Mouse (Mus musculus): ENCODE measurements at regions not wholly inside any gene's neighbourhood (a gene's known extent, or its start where the extent isn't known, plus 50 kb on each side); places are given as distances from the start of the nearest gene placed in this dataset.
A peak's percentile ranks its signal among the peaks of the same experiment; 100 is the strongest.

DNA sequence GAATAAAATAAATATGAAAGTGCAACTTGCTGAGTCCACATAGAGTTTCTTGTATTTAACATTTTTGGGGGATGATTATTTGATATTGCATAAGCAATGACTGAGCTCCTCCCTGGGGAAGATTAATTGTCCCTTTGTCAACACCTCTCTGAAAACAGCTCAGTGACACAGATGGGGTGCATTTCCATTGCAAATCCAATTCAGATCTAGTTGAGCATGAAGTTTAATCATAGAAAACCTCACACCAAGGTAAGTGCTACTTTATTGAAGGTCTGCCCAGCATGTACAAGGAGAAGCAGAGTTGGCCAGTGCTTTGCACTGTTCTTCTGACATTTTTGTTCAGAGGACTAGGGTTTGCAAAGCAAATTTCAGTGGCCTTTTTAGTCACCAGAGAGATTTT is 827.5 kb upstream of the Cdh6 start:
- ATAC-seq: no peak
- Histone ChIP-seq H3K27me3 (no peaks in the 10 kb centered on the region), H3K4me2 (replicated peaks) (no peak overlapping the region), H3K27ac (no peak overlapping the region), H3K4me3 (replicated peaks) (no peak overlapping the region), H3K9me3 (no peaks in the 10 kb centered on the region), H3K9ac (replicated peaks) (no peak overlapping the region), H3K4me1 (replicated peaks) (0 out of 2 replicates have a peak, but pooled peaks cover 3% of the 10 kb centered on the region), H3K36me3 (no peaks in the 10 kb centered on the region)

DNA sequence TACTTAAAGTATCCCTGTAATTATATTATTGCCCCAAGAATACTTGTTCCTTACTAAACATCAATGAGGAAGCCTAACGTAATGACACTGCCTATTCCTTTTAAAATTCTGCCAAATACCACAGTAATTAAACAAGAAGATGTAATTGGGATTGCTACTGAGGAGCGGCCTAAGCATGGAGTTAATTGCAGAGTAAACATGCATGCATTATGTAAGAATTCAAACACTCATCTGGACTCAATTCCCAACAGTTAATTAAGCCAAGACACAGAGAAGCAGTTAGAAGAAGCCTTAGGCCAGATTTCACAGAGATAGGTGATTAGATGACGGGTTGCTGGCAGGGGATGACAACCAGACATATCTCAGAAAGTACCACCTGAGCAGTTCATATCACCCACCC is 816.3 kb upstream of the Cdh6 start:
- ATAC-seq: peak; percentile 37
- no peaks in the 10 kb centered on the region for H3K36me3 ChIP-seq
- no peaks in the 10 kb centered on the region for H3K4me1 ChIP-seq (replicated peaks)
- H3K4me2 ChIP-seq (replicated peaks): no peak overlapping the region
- H3K9me3 ChIP-seq: no peaks in the 10 kb centered on the region
- WGBS: 73% methylated on average over 3 of the region's 3 CpGs
- H3K9ac ChIP-seq (replicated peaks): no peak overlapping the region
- H3K27ac ChIP-seq: no peak overlapping the region
- no peak overlapping the region for H3K4me3 ChIP-seq (replicated peaks)
- no peaks in the 10 kb centered on the region for H3K27me3 ChIP-seq

DNA sequence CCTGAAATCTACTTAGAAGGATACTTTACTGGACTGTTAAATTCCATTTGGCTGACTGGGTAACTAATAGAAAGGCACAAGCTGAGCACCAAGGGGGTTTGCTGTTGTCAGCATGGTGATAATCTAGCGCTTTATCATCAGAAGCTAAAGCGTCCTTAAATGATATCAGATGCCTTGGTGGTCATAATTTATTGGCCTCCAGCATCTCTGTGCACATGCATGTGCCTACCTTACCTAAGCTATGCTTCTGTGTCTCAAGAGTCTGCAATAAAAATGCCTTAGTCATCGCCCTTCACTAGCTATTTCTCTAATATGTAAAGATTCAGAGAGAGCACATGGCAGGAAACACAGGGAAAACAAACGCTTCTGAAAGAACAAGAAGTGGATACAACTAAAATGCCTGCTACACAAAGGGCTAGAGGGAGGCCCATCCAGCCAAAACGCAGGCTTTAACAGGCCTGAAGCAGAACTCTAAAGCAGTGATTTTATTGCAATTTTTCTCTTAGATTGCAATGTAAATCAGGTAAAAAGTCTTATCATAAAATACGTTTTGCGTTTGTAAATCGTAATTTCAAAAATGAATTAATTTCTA is 815.5 kb upstream of the Cdh6 start:
- Histone ChIP-seq H3K4me3 (replicated peaks) (no peak overlapping the region), H3K36me3 (no peaks in the 10 kb centered on the region), H3K9me3 (no peaks in the 10 kb centered on the region), H3K4me2 (replicated peaks) (no peak overlapping the region), H3K27ac (no peak overlapping the region), H3K4me1 (replicated peaks) (no peaks in the 10 kb centered on the region), H3K9ac (replicated peaks) (no peak overlapping the region), H3K27me3 (no peaks in the 10 kb centered on the region)
- 74% methylated on average over 8 of the region's 8 CpGs for WGBS
- ATAC-seq: no peak

DNA sequence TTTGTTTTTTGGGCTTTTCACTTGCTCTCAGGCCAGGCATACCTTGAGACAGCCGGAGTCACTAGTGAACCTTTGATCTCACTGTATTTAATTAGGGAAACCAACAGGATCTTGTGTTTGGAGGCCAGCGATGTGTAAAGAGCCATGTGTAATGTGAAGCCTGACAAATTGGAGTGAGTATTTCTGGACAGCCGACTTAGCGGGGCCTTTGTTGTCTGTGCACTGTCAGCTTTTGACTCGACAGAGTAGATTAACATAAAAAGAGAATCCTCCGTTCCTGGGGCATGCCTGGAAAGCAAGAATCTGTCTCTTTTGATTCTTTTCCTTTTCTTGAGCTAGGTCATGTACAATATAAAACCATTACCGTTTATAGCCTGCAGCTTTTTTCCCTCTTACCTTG is 796.3 kb upstream of the Cdh6 start:
- Histone ChIP-seq H3K27me3 (no peaks in the 10 kb centered on the region), H3K4me2 (replicated peaks) (peak overlapping the region; percentile 31), H3K4me1 (replicated peaks) (peaks cover 9% of the 10 kb centered on the region), H3K36me3 (no peaks in the 10 kb centered on the region), H3K9ac (replicated peaks) (no peak overlapping the region), H3K9me3 (no peaks in the 10 kb centered on the region), H3K27ac (no peak overlapping the region), H3K4me3 (replicated peaks) (no peak overlapping the region)
- peak; percentile 97 for ATAC-seq
- 7% methylated on average over 7 of the region's 7 CpGs for WGBS

All from midbrain, embryonic 13.5 days (tissue).